Mouse (Mus musculus): ENCODE results near the gene Dyrk1a. TPM values are rescaled to one million over a fixed set of nuclear protein-coding genes. Genes with fewer than 3 reads are reported as not detected.

The Dyrk1a gene
- polyA plus RNA-seq, 1 experiment from 2014 or later = 9.5 TPM

DNA sequence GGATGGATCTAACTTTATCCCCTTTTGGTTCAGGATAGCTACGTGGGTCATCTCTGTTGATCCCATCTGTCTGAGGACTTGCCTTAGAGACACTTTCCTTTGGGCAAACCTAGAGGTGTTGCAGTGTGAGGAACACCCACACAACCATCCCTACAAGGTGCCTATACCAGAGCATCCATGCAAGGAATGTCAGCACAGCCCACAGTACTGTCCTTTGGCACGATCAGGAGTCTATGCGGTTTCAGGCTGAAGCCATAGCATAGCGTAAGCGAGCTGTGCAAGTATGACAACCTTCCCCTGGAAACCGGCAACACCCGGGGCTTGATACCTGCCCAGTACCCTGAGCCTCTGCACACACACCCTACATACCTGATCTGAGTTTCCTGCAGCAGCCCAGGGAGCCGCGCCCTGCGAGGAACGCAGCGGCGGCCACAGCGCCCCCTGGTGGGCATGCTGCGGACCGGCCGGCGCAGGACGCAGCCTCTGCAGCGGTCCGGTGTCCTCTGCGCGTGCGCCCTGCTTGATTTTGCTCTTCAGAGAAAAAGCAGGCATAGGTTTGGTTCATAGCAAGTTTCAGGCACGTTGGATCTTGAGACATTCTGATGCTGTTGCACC, 143.8 kb downstream of the Dyrk1a start:
- Histone ChIP-seq H3K36me3 (no peaks in the 10 kb centered on the region), H3K27me3 (no peaks in the 10 kb centered on the region), H3K9me3 (peaks cover 7% of the 10 kb centered on the region; the same call in 1 of the 2 replicates), H3K9ac (peak overlapping the region; percentile 64), H3K4me2 (peak overlapping the region; percentile 56), H3K27ac (replicated peaks) (no peak overlapping the region), H3K4me1 (replicated peaks) (peaks cover 22% of the 10 kb centered on the region), H3K4me3 (peak overlapping the region; percentile 25)
- ATAC-seq (ENCODE audit: low read depth) = peak; percentile 87
- 11% methylated on average over 25 of the region's 25 CpGs for WGBS

DNA sequence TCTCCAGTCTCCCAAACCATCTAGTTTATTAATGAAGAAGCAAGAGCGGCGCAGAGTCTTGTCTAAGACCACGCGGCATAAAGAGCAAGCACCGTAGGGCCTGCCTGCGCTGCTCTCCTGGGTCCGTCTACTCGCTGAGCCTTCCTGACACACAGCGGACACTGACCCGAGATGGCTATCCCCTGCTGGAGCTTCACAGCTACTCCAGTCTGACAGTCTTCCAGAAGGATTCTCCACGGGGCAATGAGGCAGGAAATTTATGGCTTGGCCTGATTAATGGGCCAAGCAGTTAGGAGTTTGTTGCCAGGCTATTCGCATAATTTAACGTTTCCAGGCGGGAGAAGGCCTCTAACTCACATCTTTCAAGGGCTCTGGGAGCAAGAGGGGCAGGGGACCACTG, 144.7 kb downstream of the Dyrk1a start:
- peak; percentile 75 for ATAC-seq (ENCODE audit: low read depth)
- peak overlapping the region; percentile 28; the same call in 1 of the 2 replicates for H3K9ac ChIP-seq

DNA sequence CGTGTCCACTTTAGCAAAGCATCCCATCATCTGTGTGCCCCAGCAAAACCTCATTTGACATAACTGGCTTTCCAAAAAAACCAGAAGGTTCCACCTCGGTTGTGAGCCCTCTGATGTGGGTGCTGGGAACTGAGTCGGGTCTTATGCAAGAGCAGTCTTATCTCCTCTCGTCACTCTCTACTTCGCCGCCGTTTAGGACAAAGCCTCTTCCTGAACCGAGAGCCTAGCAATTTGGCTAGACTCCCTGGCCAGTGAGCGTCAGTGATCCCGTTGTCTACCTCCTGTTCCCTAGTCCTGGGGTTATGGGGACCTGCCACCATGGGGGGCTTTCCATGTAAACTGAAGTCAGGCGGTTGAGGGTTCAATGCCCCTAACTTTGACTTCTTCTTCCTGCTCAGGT, 147.2 kb downstream of the Dyrk1a start:
- Histone ChIP-seq H3K27me3 (no peaks in the 10 kb centered on the region), H3K36me3 (no peaks in the 10 kb centered on the region), H3K4me1 (replicated peaks) (peaks cover 22% of the 10 kb centered on the region), H3K4me2 (no peak overlapping the region), H3K9ac (no peak overlapping the region), H3K4me3 (no peak overlapping the region), H3K27ac (replicated peaks) (no peak overlapping the region), H3K9me3 (peaks cover 7% of the 10 kb centered on the region; the same call in 1 of the 2 replicates)
- 94% methylated on average over 11 of the region's 11 CpGs for WGBS
- no peak for ATAC-seq (ENCODE audit: low read depth)

More for the DNA sequence above, 144.7 kb downstream of the Dyrk1a start:
- H3K27ac ChIP-seq (replicated peaks) = peak overlapping the region; percentile 42
- peaks cover 22% of the 10 kb centered on the region for H3K4me1 ChIP-seq (replicated peaks)
- no peak overlapping the region for H3K4me3 ChIP-seq
- H3K27me3 ChIP-seq = no peaks in the 10 kb centered on the region
- no peaks in the 10 kb centered on the region for H3K36me3 ChIP-seq
- peaks cover 7% of the 10 kb centered on the region; the same call in 1 of the 2 replicates for H3K9me3 ChIP-seq
- WGBS = 9% methylated on average over 14 of the region's 14 CpGs
- H3K4me2 ChIP-seq = peak overlapping the region; percentile 56

DNA sequence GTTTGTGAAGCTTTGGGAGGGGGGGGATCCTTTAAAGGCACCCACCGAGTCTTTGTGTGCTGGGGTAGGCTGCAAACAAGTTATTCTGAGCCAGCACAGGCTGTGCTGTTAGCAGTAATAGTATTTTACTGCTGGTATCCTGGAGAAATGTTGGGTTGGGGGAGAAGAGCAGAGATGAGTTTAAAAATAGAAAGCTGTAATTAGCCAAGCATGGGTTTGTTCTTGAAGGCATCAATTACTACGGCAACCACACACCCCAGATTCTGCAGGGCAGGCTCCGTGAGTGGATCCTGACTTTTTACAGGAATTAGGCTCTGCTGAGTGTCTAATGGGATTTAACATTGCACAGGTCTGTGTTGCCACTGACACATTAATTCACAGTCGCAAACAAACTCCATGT, 149.1 kb downstream of the Dyrk1a start:
- no peak for ATAC-seq (ENCODE audit: low read depth)
- WGBS = 62% methylated on average over 4 of the region's 4 CpGs
- Histone ChIP-seq H3K4me1 (replicated peaks) (peaks cover 19% of the 10 kb centered on the region), H3K9ac (no peak overlapping the region), H3K27ac (replicated peaks) (no peak overlapping the region), H3K4me3 (no peak overlapping the region), H3K9me3 (peaks cover 7% of the 10 kb centered on the region; the same call in 1 of the 2 replicates), H3K4me2 (no peak overlapping the region), H3K27me3 (0 out of 2 replicates have a peak, but pooled peaks cover 2% of the 10 kb centered on the region), H3K36me3 (no peaks in the 10 kb centered on the region)

DNA sequence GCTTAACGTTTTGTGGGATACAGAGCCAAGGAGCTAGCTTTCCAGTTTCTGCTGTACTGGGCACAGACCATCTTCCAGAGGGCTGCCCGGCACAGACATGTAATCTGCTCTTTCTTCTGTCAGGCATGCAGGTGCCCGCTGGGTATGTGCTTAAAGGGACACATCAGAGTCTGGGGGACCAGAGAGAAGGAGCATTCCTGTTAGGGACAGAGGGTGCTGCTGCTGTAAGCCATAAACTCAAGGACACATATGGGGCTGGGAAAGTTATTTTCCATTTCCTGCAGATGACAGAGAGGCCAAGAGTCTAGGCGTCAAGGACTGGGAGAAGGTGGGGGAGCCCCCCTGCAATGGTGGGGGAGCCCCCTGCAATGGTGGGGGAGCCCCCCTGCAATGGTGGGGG, 149.7 kb downstream of the Dyrk1a start:
- H3K4me2 ChIP-seq = no peak overlapping the region
- ATAC-seq (ENCODE audit: low read depth) = no peak
- no peak overlapping the region for H3K9ac ChIP-seq
- 79% methylated on average over 4 of the region's 4 CpGs for WGBS
- 0 out of 2 replicates have a peak, but pooled peaks cover 2% of the 10 kb centered on the region for H3K27me3 ChIP-seq
- H3K4me3 ChIP-seq = no peak overlapping the region
- no peak overlapping the region for H3K27ac ChIP-seq (replicated peaks)
- H3K4me1 ChIP-seq (replicated peaks) = peaks cover 14% of the 10 kb centered on the region
- H3K36me3 ChIP-seq = no peaks in the 10 kb centered on the region
- H3K9me3 ChIP-seq = peaks cover 7% of the 10 kb centered on the region; the same call in 1 of the 2 replicates

DNA sequence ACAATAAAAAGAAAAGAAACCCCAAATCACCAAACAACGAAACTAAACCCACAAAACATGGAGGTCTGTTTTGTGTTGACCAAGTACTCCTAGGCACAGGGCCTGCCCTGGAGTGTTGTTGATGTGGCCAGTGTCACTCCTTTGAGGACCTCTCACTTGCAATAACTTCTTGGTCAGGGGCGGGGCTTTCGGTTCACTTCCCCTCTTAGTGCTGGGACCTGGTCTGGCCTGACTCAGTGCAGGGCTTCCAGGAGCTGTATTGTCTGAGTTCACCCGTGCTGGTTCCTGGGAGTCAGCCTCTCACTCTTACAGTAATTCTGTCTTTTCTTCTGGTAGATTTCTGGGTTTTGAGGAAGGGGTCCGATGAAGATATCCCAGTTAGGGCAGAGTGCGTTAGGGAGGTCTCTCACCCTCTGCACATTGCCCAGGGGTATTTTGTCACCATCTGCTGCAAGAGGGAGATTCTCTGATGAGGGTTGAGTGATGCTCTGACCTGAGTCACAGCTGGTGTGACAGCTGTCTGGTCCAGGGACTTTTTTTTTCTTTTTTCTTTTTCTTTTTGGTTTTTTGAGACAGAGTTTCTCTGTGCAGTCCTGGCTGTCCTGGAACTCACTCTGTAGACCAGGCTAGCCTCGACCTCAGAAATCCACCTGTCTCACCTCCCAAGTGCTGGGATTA, 150.8 kb downstream of the Dyrk1a start:
- H3K27ac ChIP-seq (replicated peaks) = no peak overlapping the region
- ATAC-seq (ENCODE audit: low read depth) = no peak
- 61% methylated on average over 7 of the region's 7 CpGs for WGBS
- peaks cover 7% of the 10 kb centered on the region; the same call in 1 of the 2 replicates for H3K9me3 ChIP-seq
- no peaks in the 10 kb centered on the region for H3K36me3 ChIP-seq
- 0 out of 2 replicates have a peak, but pooled peaks cover 2% of the 10 kb centered on the region for H3K27me3 ChIP-seq
- no peak overlapping the region for H3K4me2 ChIP-seq
- no peak overlapping the region for H3K4me3 ChIP-seq
- no peak overlapping the region for H3K9ac ChIP-seq
- H3K4me1 ChIP-seq (replicated peaks) = peaks cover 11% of the 10 kb centered on the region

DNA sequence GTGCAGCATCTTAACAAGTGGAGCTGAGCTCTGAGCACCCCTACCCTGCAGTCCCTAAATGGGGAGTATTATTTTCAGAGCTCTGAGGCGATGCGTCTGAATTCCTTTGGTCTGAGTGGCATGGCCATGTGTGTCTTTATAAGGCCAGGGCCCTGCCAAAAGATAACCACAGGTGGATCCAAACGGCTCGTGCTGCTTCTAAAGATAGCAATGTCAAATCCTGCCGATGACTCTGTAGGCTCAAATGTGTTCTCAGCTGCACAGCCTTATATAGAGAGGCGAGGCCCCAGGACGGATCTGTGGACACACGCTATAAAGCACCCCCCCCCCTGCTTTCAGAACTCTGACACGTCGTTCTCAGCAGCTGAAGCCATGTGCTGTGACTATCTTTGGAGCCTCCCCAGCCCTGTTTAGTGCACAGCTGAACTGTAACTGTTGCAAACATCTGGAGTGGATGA, 151.8 kb downstream of the Dyrk1a start:
- Histone ChIP-seq H3K4me3 (no peak overlapping the region), H3K4me2 (no peak overlapping the region), H3K27me3 (0 out of 2 replicates have a peak, but pooled peaks cover 2% of the 10 kb centered on the region), H3K9me3 (peaks cover 3% of the 10 kb centered on the region; the same call in 1 of the 2 replicates), H3K36me3 (no peaks in the 10 kb centered on the region), H3K9ac (no peak overlapping the region), H3K4me1 (replicated peaks) (peaks cover 11% of the 10 kb centered on the region), H3K27ac (replicated peaks) (no peak overlapping the region)
- WGBS = 77% methylated on average over 10 of the region's 10 CpGs
- no peak for ATAC-seq (ENCODE audit: low read depth)

DNA sequence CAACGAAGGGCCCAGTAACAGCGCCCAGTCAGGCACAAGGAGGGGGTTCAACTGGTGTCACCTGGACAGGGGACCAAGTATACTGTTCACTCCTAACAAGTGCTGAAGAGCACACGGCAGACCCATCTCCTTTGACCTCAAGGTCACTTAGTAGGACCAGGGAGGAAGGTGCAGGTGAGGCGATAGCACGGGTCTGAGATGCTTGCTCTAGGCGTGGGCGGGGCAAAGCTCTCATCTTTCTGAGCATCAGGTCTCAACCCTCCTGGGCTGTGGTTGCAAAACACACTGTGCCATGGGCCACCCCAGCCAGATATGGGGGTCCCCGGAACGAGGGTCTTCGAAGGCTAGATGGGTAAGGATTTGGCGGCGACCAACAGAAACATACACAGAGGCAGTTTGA, 153.1 kb downstream of the Dyrk1a start:
- 0 out of 2 replicates have a peak, but pooled peaks cover 2% of the 10 kb centered on the region for H3K27me3 ChIP-seq
- H3K4me2 ChIP-seq = no peak overlapping the region
- peaks cover 11% of the 10 kb centered on the region for H3K4me1 ChIP-seq (replicated peaks)
- no peak overlapping the region for H3K9ac ChIP-seq
- WGBS = 82% methylated on average over 12 of the region's 12 CpGs
- no peak overlapping the region for H3K4me3 ChIP-seq
- ATAC-seq (ENCODE audit: low read depth) = no peak
- no peaks in the 10 kb centered on the region for H3K36me3 ChIP-seq
- no peak overlapping the region for H3K27ac ChIP-seq (replicated peaks)
- H3K9me3 ChIP-seq = no peaks in the 10 kb centered on the region

DNA sequence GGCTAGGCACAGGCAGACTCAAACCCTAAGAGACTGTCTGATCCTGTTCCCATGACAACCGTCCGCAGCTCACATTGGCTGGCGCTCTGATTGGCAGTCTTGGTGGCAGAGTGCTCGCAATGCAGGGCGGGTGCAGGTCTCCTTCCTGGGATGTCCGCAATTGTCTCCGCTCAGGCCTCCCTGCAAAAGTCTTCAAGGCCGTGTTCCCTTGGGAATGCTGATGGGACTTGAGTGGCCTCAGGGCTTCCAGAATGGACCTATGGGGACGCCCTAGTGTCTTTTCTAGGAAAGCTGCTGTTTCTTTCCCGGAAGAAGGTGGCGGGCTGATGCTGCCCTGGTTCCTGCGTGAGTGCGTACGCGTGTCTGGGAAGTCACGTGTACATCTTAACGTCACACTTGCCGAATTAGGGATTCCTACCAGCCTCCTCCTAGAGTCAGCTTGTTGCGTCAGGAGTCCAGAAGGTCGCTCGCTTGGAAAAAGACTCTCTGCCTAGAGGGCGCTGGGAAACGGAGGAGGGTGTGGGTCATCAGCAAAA, 154.3 kb downstream of the Dyrk1a start:
- ATAC-seq (ENCODE audit: low read depth) = peak; percentile 97
- no peaks in the 10 kb centered on the region for H3K36me3 ChIP-seq
- H3K4me1 ChIP-seq (replicated peaks) = peaks cover 11% of the 10 kb centered on the region
- H3K27me3 ChIP-seq = 0 out of 2 replicates have a peak, but pooled peaks cover 2% of the 10 kb centered on the region
- peak overlapping the region; percentile 92 for H3K27ac ChIP-seq (replicated peaks)
- H3K9ac ChIP-seq = peak overlapping the region; percentile 69
- H3K9me3 ChIP-seq = no peaks in the 10 kb centered on the region
- under 1% methylated on average over 23 of the region's 23 CpGs for WGBS
- peak overlapping the region; percentile 53 for H3K4me3 ChIP-seq
- peak overlapping the region; percentile 82 for H3K4me2 ChIP-seq

DNA sequence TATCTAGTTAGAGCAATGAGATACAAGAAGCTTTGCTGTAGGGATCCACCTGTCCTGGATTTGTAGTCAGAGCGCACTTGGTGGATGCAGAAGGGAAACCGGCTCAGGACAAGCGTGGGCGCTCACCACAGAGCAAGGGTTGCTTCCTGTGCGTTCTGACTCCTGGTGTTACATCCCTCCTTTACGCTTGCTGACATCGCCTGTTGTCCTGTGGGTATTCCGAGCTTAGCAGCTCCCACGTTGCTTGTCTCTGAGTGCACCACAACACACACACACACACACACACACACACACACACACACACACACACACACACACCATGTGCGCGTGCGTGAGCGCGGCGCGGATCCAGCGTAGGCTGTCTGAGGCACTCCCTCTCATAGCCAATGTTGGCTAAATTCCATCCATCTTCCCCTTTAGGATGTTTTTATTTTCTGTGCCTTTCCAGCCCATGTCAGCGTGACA, 155.0 kb downstream of the Dyrk1a start:
- H3K4me2 ChIP-seq = peak overlapping the region; percentile 82
- ATAC-seq (ENCODE audit: low read depth) = peak; percentile 45
- WGBS = under 1% methylated on average over 17 of the region's 18 CpGs

DNA sequence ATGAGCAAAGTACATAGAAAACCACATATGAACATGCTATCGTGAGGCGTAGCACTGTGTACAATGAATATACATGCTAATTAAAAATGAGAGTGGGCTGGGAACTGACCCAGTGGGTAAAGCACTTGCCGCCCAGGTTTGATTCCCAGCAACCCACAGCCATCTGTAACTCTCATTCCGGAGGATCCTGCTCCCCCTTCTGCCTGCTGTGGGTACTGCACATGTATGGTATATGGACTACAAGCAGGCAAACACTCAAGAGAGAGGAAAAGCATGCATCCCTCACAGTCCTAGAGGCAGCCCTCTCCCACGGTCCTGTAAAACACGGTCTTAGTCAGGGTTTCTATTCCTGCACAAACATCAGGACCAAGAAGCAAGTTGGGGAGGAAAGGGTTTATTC, 159.4 kb downstream of the Dyrk1a start:
- H3K4me3 ChIP-seq = no peak overlapping the region
- H3K4me1 ChIP-seq (replicated peaks) = peaks cover 13% of the 10 kb centered on the region
- no peak overlapping the region for H3K27ac ChIP-seq (replicated peaks)
- H3K27me3 ChIP-seq = no peaks in the 10 kb centered on the region
- 87% methylated on average over 6 of the region's 6 CpGs for WGBS
- H3K36me3 ChIP-seq = no peaks in the 10 kb centered on the region
- ATAC-seq (ENCODE audit: low read depth) = no peak
- no peaks in the 10 kb centered on the region for H3K9me3 ChIP-seq
- H3K9ac ChIP-seq = no peak overlapping the region
- no peak overlapping the region for H3K4me2 ChIP-seq

More for the DNA sequence above, 155.0 kb downstream of the Dyrk1a start:
- Histone ChIP-seq H3K9me3 (no peaks in the 10 kb centered on the region), H3K9ac (peak overlapping the region; percentile 69), H3K36me3 (no peaks in the 10 kb centered on the region), H3K4me1 (replicated peaks) (peaks cover 11% of the 10 kb centered on the region), H3K4me3 (peak overlapping the region; percentile 53), H3K27me3 (0 out of 2 replicates have a peak, but pooled peaks cover 2% of the 10 kb centered on the region), H3K27ac (replicated peaks) (peak overlapping the region; percentile 92)

DNA sequence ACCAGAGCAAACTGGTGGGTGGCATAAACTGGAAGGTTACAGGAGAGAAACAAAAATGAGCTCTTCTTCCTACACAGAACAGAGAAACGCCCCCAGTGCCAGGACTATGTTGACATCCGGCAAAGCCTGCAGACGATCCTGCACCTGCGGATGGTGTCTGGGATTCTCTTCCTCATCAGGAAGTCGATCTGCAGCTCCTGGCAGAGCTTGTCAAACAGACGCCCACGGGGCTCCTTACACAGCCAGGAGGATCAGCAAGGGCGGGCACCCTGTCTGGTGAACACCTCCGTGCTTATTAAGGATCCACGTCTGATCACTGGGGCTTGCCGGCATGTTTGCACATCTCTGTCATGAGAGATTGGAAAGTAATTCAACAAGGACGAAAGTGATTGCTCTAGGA, 161.2 kb downstream of the Dyrk1a start:
- Histone ChIP-seq H3K4me2 (no peak overlapping the region), H3K9ac (no peak overlapping the region), H3K9me3 (no peaks in the 10 kb centered on the region), H3K4me3 (no peak overlapping the region), H3K36me3 (no peaks in the 10 kb centered on the region), H3K27me3 (no peaks in the 10 kb centered on the region), H3K4me1 (replicated peaks) (peaks cover 8% of the 10 kb centered on the region), H3K27ac (replicated peaks) (no peak overlapping the region)
- no peak for ATAC-seq (ENCODE audit: low read depth)
- WGBS = 75% methylated on average over 12 of the region's 12 CpGs

All from neural tube, embryonic 13.5 days (tissue).